Mouse (Mus musculus) heart, embryonic 15.5 days (tissue): Measurements from ENCODE around the gene Minar1. TPM values are rescaled to one million over a fixed set of nuclear protein-coding genes. Genes with fewer than 3 reads are reported as not detected.

Experiments used
- ATAC-seq: fragments of 200-750 bp; cut with Nextera tagmentation; replicated peaks from 2 replicates; pipeline ENCODE4 v1.8.0; 2017; ENCODE audit warnings: low read depth, moderate TSS enrichment; ENCODE audit not compliant: insufficient number of reproducible peaks, insufficient read depth, low FRiP score
- H3K27ac ChIP-seq: fragments of 300-500 bp; sonication (generic); 2 replicates; pipeline ENCODE4 v1.5.1; 2015; ENCODE audit warnings: mild to moderate bottlenecking, inconsistent platforms
- H3K27me3 ChIP-seq: fragments of 300-500 bp; sonication (generic); 2 replicates; pipeline ENCODE4 v1.6.1; 2015; ENCODE audit warnings: inconsistent platforms
- H3K36me3 ChIP-seq: fragments of 300-500 bp; sonication (generic); 2 replicates; pipeline ENCODE4 v1.6.1; 2015; ENCODE audit warnings: mild to moderate bottlenecking, inconsistent platforms
- H3K4me1 ChIP-seq: fragments of 300-500 bp; sonication (generic); replicated peaks from 2 replicates; pipeline ENCODE4 v1.6.1; 2015; ENCODE audit warnings: inconsistent platforms
- H3K4me2 ChIP-seq: fragments of 300-500 bp; sonication (generic); 2 replicates; pipeline ENCODE4 v1.6.1; 2015; ENCODE audit warnings: inconsistent platforms, mild to moderate bottlenecking, moderate library complexity
- H3K4me3 ChIP-seq: fragments of 300-500 bp; sonication (generic); 2 replicates; pipeline ENCODE4 v1.5.1; 2015; ENCODE audit warnings: mild to moderate bottlenecking, inconsistent platforms
- H3K9ac ChIP-seq: fragments of 300-500 bp; sonication (generic); 2 replicates; pipeline ENCODE4 v1.6.1; 2015; ENCODE audit warnings: mild to moderate bottlenecking, inconsistent platforms
- H3K9me3 ChIP-seq: fragments of 300-500 bp; sonication (generic); replicated peaks from 2 replicates; pipeline ENCODE4 v1.6.1; 2016; ENCODE audit warnings: inconsistent platforms
- WGBS: fragments of 180-500 bp; shearing (Covaris S2); methylation state at CpG from one replicate; pipeline ENCODE4 v1.1.7; 2015; ENCODE audit warnings: mixed read lengths; 5-methylcytosine and 5-hydroxymethylcytosine counted together
- polyA plus RNA-seq: library from polyadenylated mRNA; unstranded; fragments of >200 nt; fragmentation: Nextera tagmentation; extraction: Ambion mirVana; gene quantifications from 2 replicates; pipeline ENCODE4 v1.2.1, GENCODE M21; 2015

Gene Minar1
- 0.08 and 0.11 TPM in 2 replicates for polyA plus RNA-seq

DNA sequence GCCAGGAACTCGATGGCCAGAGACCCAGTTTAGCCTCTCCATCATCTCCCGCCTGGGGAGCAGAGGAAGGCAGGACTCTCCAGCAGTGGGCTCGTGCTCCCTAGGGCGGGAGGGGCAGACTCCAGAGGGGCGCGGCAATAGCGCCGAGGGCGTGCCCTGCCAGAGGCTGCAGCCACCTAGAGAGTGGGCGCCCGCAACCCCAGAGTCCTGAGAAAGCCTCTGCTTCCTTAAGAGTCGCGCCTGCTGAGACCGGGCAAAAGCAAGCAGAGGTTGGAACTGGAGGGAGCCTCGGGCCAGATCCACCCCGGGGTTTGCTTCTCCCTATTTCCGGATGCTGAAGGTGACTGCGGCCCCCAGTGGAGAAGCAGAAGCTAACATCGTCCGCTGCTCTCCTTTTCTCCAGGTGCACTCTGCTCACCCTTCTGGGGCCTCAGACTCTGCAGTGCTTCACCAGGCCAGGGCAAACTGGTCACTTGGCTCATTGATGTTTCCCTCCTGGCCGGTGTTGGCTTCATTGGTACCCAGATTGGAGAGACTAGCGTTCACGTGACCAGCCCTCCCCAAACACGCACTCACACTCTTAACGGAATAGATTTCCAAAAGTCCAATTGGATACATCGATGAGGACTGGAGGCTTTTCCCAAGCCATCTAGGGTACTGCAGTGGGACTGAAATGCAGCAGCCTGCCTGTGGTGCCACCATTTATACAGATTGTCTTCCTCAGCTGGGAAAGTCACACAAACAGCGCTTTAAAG is at the start of gene Minar1:
Gene Minar1 (minus strand): TSS at position 120 of the 755 bp plus-strand sequence.
- no peaks in the 10 kb centered on the region for H3K9me3 ChIP-seq
- peaks cover 39% of the 10 kb centered on the region for H3K27me3 ChIP-seq
- H3K36me3 ChIP-seq: no peaks in the 10 kb centered on the region
- peak; percentile 60 for ATAC-seq
- peak within 1 kb of the TSS; percentile 29 for H3K9ac ChIP-seq
- H3K4me2 ChIP-seq: peak within 1 kb of the TSS; percentile 85
- 2% methylated on average over 27 of the region's 27 CpGs for WGBS
- no peak within 1 kb of the TSS for H3K27ac ChIP-seq
- H3K4me1 ChIP-seq: peaks cover 14% of the 10 kb centered on the region
- H3K4me3 ChIP-seq: peak within 1 kb of the TSS; percentile 51

DNA sequence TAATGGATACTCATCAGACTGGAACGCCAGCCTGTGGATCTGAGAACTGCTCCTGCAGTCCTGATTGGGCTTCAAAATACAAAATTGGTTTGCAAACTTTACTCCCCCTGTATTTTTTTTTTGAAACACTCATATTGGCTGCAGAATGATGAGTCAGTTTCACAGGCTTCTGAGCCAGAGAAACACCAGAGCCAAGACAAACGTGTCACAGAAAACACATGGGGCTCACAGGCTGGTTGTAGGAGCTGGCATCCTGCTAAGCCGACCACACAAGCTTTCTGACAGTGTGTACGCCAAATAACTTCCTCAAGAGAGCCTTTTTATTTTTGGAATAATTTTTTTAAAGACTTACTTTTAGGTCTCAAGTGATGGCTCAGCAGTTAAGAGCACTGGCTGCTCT is 47.0 kb upstream of the Minar1 start:
- ATAC-seq: no peak
- H3K4me3 ChIP-seq: no peak overlapping the region
- no peaks in the 10 kb centered on the region for H3K9me3 ChIP-seq
- H3K27ac ChIP-seq: no peak overlapping the region
- H3K27me3 ChIP-seq: no peaks in the 10 kb centered on the region
- WGBS: 63% methylated on average over 4 of the region's 4 CpGs
- no peaks in the 10 kb centered on the region for H3K36me3 ChIP-seq
- H3K4me1 ChIP-seq: no peaks in the 10 kb centered on the region
- no peak overlapping the region for H3K9ac ChIP-seq
- no peak overlapping the region for H3K4me2 ChIP-seq

DNA sequence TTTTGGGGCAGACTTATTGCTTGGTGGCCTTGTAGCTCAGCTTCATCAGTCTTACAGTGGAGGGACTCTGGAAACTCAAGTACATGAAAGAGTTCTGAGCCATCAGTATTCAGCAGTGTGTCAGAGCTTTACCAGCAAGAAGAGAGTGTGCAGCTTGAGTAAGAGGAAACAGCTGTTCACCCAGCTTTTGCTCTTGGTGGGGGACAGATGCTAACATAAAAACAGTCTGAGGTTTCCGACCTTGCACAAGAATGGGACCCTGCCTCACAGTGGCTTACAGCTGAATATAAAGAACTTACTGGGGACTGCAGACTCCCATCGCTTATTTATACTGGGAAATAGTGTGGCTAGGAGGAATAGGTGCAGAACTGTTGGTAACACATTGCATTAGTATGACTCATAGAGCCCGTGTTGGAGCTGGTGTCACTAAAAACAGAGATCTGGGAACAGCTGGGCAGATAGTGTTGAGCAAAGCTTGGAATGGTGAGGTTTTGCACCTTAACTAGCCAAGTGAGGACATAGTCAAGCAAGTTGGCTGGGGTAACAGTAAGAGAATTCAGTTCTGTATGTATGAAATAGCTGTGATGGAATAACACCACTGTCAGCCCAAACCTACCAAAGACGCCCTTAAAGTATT is 44.5 kb upstream of the Minar1 start:
- no peak overlapping the region for H3K4me2 ChIP-seq
- WGBS: 60% methylated on average over 4 of the region's 4 CpGs
- H3K4me1 ChIP-seq: no peaks in the 10 kb centered on the region
- H3K4me3 ChIP-seq: no peak overlapping the region
- no peaks in the 10 kb centered on the region for H3K9me3 ChIP-seq
- ATAC-seq: no peak
- no peaks in the 10 kb centered on the region for H3K27me3 ChIP-seq
- no peak overlapping the region for H3K27ac ChIP-seq
- no peaks in the 10 kb centered on the region for H3K36me3 ChIP-seq
- no peak overlapping the region for H3K9ac ChIP-seq

DNA sequence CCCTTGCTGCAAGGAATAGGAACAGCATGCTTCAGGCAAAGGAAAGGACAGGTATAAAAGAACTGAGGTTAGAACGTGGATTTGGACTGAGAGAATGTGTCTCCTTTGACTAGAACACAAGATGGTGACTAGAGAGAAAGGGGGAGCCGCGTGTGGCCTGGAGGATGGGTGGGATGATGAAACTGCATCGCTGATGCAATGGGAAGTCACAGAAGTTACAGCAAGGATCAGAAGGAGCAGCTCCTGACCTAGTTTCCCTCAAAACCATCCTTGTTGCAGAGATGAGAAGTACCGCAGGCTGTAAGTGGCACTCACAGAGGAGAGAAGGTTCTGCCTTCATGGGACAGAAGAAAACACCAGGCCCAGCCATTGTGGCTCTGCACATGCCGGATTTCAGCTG is 28.0 kb upstream of the Minar1 start:
- 69% methylated on average over 6 of the region's 6 CpGs for WGBS
- ATAC-seq: no peak
- H3K4me3 ChIP-seq: no peak overlapping the region

DNA sequence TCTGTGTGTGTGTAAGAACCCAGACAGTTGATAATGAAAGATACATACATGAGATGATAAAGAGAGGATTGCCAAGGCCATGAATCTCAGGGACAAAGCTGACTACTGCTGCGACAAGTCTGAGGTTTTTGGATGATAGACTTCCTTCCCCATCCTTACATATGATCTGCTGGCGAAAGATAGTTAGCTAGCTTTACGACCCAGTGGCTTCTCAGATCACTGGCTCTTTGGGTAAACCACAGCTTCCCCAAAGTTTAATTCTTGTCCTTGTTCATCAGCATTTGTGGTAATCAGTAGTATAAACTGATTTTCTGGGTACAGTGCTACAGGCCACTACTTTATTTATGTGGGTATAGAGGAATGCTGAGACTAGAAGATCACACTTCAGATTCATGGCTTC is 14.5 kb upstream of the Minar1 start:
- H3K9me3 ChIP-seq: no peaks in the 10 kb centered on the region
- 64% methylated on average over 3 of the region's 3 CpGs for WGBS
- no peak overlapping the region for H3K27ac ChIP-seq
- no peak overlapping the region for H3K4me2 ChIP-seq
- H3K27me3 ChIP-seq: no peaks in the 10 kb centered on the region
- H3K9ac ChIP-seq: no peak overlapping the region
- H3K4me3 ChIP-seq: no peak overlapping the region
- no peak for ATAC-seq
- no peaks in the 10 kb centered on the region for H3K4me1 ChIP-seq
- H3K36me3 ChIP-seq: no peaks in the 10 kb centered on the region

More for the DNA sequence above, 28.0 kb upstream of the Minar1 start:
- H3K9ac ChIP-seq: no peak overlapping the region
- H3K27ac ChIP-seq: no peak overlapping the region
- no peaks in the 10 kb centered on the region for H3K9me3 ChIP-seq
- no peaks in the 10 kb centered on the region for H3K36me3 ChIP-seq
- H3K4me2 ChIP-seq: no peak overlapping the region
- H3K4me1 ChIP-seq: no peaks in the 10 kb centered on the region
- H3K27me3 ChIP-seq: no peaks in the 10 kb centered on the region

DNA sequence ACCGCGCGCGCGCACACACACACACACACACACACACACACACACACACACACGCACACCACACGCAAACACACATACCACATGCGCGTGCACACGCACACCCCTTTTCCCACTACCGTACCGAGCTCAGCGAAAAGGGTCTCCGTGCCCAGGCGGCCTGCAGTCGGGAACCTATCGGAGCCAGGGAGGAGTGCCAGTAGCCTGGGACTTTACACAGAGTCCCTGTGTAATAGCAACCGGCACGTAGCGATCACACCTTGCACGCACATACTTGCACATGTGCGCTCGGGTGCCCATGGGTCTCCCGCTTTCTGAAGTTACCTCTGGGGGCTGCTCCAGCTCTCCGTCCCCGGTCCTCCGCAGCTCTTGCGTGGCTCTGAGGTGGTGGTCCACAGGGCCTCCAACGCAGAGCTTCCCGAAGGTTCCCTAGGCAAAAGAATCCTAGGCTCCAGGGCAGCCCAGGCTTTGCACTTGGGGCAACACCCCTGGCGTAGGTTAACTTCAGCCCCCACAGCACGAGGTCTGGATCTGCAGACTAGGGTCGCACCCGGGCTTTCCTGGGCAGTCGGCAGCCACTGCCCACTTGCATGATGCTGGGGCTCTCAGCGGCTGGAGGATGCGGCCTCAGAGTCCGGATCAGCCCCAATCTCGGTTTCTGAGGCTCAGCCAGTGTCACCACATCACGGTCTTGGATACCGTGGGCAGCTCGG is 474 bp downstream of the Minar1 start:
- Histone ChIP-seq H3K9ac (peak overlapping the region; percentile 29), H3K4me3 (peak overlapping the region; percentile 51), H3K27ac (no peak overlapping the region), H3K4me2 (peak overlapping the region; percentile 85), H3K4me1 (peaks cover 14% of the 10 kb centered on the region), H3K36me3 (no peaks in the 10 kb centered on the region), H3K27me3 (peaks cover 39% of the 10 kb centered on the region), H3K9me3 (no peaks in the 10 kb centered on the region)
- 1% methylated on average over 42 of the region's 42 CpGs for WGBS
- 0 out of 2 replicates have a peak, but pooled peaks have one; percentile 32 for ATAC-seq

DNA sequence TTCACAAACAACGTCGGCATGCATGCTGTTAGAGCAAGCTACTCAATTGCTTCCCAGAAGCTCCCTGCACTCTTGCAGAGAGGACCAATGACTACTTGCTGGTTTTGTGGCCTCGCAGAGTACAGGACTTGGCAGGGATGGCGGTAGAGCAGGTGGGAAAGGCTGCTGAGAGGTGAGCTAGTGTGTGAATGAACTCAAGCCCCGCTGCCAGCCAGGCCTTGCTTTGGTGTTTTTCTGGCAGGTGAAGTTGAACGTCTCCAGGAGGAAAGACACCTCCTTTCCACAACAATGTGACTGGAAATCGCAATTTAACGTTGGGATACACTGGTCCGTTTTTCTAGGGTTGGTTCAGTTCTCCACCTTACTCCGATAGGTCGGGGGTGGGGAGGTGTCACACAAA is 1.2 kb downstream of the Minar1 start:
- Histone ChIP-seq H3K9ac (no peak overlapping the region), H3K9me3 (no peaks in the 10 kb centered on the region), H3K4me3 (peak overlapping the region; percentile 51; the same call in 1 of the 2 replicates), H3K27ac (no peak overlapping the region), H3K4me2 (peak overlapping the region; percentile 85; the same call in 1 of the 2 replicates), H3K36me3 (no peaks in the 10 kb centered on the region), H3K27me3 (peaks cover 39% of the 10 kb centered on the region), H3K4me1 (peaks cover 14% of the 10 kb centered on the region)
- ATAC-seq: no peak
- WGBS: 8% methylated on average over 11 of the region's 11 CpGs

DNA sequence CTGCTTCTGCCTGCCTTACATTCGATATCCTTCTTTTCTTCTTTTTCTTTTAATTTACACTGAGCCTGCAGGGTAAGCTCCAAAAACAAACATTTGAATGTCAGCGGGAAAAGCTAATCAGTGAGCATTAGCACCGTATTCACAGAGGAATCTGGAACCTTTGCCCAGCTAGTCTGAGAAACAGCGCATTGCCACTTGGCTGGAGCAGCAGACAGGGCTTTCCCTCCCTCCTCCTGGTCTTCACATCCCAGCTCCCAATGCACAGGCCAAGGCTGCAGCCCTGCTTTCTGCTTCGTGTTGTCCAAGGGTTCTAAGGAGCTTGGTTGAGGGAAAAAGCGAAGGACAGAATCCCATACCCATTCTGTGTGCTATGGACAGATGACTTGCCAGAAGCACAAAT is 2.6 kb downstream of the Minar1 start:
- H3K4me1 ChIP-seq: peaks cover 14% of the 10 kb centered on the region
- H3K4me3 ChIP-seq: no peak overlapping the region
- H3K27me3 ChIP-seq: peaks cover 39% of the 10 kb centered on the region
- ATAC-seq: no peak
- H3K9ac ChIP-seq: no peak overlapping the region
- H3K9me3 ChIP-seq: no peaks in the 10 kb centered on the region
- H3K27ac ChIP-seq: no peak overlapping the region
- H3K4me2 ChIP-seq: no peak overlapping the region
- no peaks in the 10 kb centered on the region for H3K36me3 ChIP-seq
- WGBS: 19% methylated on average over 6 of the region's 6 CpGs

DNA sequence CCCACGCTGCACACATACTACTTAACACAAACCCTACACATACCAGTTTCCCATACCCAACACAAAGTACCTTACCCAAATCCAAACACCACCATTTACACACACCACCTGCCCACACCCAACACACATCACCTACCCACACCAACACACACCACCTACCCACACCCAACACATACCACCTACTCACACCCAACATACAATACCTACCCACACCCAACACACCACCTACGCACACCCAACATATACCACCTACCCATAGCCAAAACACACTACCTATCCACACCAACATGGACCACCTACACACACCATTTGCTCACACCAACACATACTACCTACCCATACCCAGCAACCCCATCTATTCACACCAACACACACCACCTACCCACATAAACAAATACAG is 6.0 kb downstream of the Minar1 start:
- Histone ChIP-seq H3K9ac (no peak overlapping the region), H3K4me1 (no peaks in the 10 kb centered on the region), H3K27ac (no peak overlapping the region), H3K27me3 (peaks cover 20% of the 10 kb centered on the region), H3K36me3 (no peaks in the 10 kb centered on the region), H3K4me2 (no peak overlapping the region), H3K9me3 (no peaks in the 10 kb centered on the region), H3K4me3 (no peak overlapping the region)
- 89% methylated on average over 2 of the region's 2 CpGs for WGBS
- ATAC-seq: no peak

DNA sequence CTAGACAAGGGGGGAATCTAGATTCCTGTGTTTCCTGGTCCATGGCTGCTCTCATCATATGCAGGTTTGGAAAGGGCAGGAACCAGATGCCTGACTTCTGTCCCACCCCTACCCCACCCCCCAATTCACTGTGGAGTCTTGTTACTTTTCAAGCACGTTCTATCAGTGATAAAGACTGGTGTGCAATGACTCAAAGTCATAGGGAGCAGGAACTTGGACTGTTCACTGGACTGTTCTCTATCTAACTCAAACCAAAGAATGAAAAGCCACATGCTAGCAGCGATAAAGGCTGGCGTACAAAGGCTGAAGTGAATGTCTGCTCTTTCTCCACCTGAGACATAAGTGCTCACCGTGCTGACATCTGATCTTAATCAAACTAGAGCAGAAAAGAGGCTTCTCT is 12.3 kb downstream of the Minar1 start:
- no peak overlapping the region for H3K27ac ChIP-seq
- H3K9ac ChIP-seq: no peak overlapping the region
- no peaks in the 10 kb centered on the region for H3K36me3 ChIP-seq
- no peaks in the 10 kb centered on the region for H3K4me1 ChIP-seq
- no peak for ATAC-seq
- WGBS: 18% methylated on average over 4 of the region's 4 CpGs
- H3K27me3 ChIP-seq: no peaks in the 10 kb centered on the region
- no peak overlapping the region for H3K4me3 ChIP-seq
- H3K4me2 ChIP-seq: no peak overlapping the region
- no peaks in the 10 kb centered on the region for H3K9me3 ChIP-seq

DNA sequence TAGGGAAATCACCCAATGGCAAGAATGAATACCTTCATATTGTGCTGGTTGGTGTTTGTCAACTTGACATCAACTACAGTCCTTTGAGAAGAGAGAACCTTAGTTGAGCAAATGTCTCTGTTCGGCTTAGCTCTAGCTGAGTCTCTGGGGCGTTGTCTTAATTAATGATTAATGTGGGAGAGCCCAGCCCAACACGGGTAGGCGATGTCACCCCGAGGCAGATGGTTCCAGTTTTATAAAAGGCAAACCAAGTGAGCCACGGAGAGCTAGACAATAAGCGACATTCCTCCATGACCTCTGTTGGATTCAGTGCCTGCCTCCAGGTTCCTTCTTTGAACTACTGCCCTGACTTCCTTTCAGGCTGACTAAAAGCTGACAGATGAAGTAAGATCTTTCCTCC is 15.6 kb downstream of the Minar1 start:
- no peaks in the 10 kb centered on the region for H3K27me3 ChIP-seq
- no peaks in the 10 kb centered on the region for H3K9me3 ChIP-seq
- H3K9ac ChIP-seq: no peak overlapping the region
- no peak overlapping the region for H3K27ac ChIP-seq
- no peak for ATAC-seq
- H3K36me3 ChIP-seq: no peaks in the 10 kb centered on the region
- H3K4me2 ChIP-seq: no peak overlapping the region
- no peak overlapping the region for H3K4me3 ChIP-seq
- 73% methylated on average over 7 of the region's 7 CpGs for WGBS
- no peaks in the 10 kb centered on the region for H3K4me1 ChIP-seq
